Mouse (Mus musculus): ENCODE results near the gene Arhgap6. TPM values are rescaled to one million over a fixed set of nuclear protein-coding genes. Genes with fewer than 3 reads are reported as not detected.

Gene Arhgap6
- polyA plus RNA-seq, 1 experiment, result 3.0 TPM

- no peak for TF ChIP-seq CTCF (IDR thresholded peaks at IDR 0.05; ENCODE audit: extremely low read depth, insufficient read depth, insufficient read length, insufficient replicate concordance)
- no peak for TF ChIP-seq POLR2A (IDR thresholded peaks at IDR 0.05; ENCODE audit: low read depth, low read length)
- no peak for DNase-seq (ENCODE audit: low read depth in 1 of 2, low spot score in 2 of 2)
- no peaks in the 10 kb centered on the region for H3K36me3 ChIP-seq (ENCODE audit: control insufficient read depth, insufficient read depth, low read length)
- no peak overlapping the region for H3K4me3 ChIP-seq (ENCODE audit: extremely low read depth, insufficient read depth, insufficient read length)
- H3K27me3 ChIP-seq (ENCODE audit: control insufficient read depth, insufficient read depth, low read length), result no peaks in the 10 kb centered on the region
- no peak overlapping the region for H3K27ac ChIP-seq (ENCODE audit: insufficient read depth, low read length)
- WGBS, result 33% methylated on average over 4 of the region's 4 CpGs
- no peaks in the 10 kb centered on the region for H3K4me1 ChIP-seq (ENCODE audit: control insufficient read depth, insufficient read depth, insufficient read length)
These were observed 242.5 kb downstream of the Arhgap6 start for GRCm38 (mm10) chrX:169037401-169037800.

DNA sequence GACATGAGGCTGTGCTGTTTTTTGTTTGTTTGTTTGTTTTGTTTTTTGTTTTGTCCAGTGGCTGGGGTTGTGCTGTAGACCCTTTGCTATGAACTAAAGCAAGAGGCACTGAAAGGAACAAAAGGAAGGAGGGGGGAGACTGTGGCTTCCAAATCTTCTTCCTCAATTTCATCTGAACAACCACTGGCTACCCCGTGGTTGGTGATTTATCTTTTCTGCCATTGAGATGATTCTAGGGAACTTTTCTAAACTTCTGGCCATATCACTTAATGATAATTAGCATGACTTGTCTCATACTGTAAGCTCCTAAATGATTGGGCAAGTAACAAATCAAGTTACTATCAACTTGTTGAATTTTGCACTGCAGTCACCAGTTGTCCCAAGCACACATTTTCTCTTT is 249.0 kb downstream of the Arhgap6 start:
- no peaks in the 10 kb centered on the region for H3K27me3 ChIP-seq (ENCODE audit: control insufficient read depth, insufficient read depth, low read length)
- no peak for DNase-seq (ENCODE audit: low read depth in 1 of 2, low spot score in 2 of 2)
- H3K36me3 ChIP-seq (ENCODE audit: control insufficient read depth, insufficient read depth, low read length), result no peaks in the 10 kb centered on the region
- WGBS, result 15% methylated on average over 1 of the region's 1 CpGs
- TF ChIP-seq POLR2A (IDR thresholded peaks at IDR 0.05; ENCODE audit: low read depth, low read length) (no peak), CTCF (IDR thresholded peaks at IDR 0.05; ENCODE audit: extremely low read depth, insufficient read depth, insufficient read length, insufficient replicate concordance) (no peak)
- H3K4me3 ChIP-seq (ENCODE audit: extremely low read depth, insufficient read depth, insufficient read length), result no peak overlapping the region
- no peak overlapping the region for H3K27ac ChIP-seq (ENCODE audit: insufficient read depth, low read length)
- no peaks in the 10 kb centered on the region for H3K4me1 ChIP-seq (ENCODE audit: control insufficient read depth, insufficient read depth, insufficient read length)

DNA sequence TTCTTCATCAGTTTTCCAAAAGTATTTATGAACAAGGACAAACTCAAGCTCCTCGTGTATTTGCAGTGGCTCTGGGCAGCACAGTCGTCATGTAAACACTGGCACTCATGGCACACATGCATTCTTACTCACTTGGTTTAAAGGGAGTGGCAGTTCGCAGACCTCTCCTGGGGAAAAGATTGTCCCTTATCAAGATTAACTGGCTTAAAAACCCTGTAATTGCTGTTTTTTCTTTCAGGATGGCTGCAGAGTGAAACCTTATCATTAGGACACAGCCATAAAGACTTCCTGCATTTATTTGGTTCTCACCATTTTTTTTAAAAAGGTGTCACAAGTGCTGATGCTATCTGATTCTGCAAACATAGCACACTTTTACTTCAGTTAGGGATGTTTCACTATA is 252.7 kb downstream of the Arhgap6 start:
- H3K4me3 ChIP-seq (ENCODE audit: extremely low read depth, insufficient read depth, insufficient read length), result no peak overlapping the region
- no peaks in the 10 kb centered on the region for H3K27me3 ChIP-seq (ENCODE audit: control insufficient read depth, insufficient read depth, low read length)
- WGBS, result 67% methylated on average over 3 of the region's 3 CpGs
- no peak overlapping the region for H3K27ac ChIP-seq (ENCODE audit: insufficient read depth, low read length)
- H3K4me1 ChIP-seq (ENCODE audit: control insufficient read depth, insufficient read depth, insufficient read length), result no peaks in the 10 kb centered on the region
- H3K36me3 ChIP-seq (ENCODE audit: control insufficient read depth, insufficient read depth, low read length), result no peaks in the 10 kb centered on the region
- TF ChIP-seq POLR2A (IDR thresholded peaks at IDR 0.05; ENCODE audit: low read depth, low read length) (no peak), CTCF (IDR thresholded peaks at IDR 0.05; ENCODE audit: extremely low read depth, insufficient read depth, insufficient read length, insufficient replicate concordance) (no peak)
- no peak for DNase-seq (ENCODE audit: low read depth in 1 of 2, low spot score in 2 of 2)

GRCm38 (mm10) chrX:169049550-169049949 is 254.7 kb downstream of the Arhgap6 start:
- Histone ChIP-seq H3K36me3 (ENCODE audit: control insufficient read depth, insufficient read depth, low read length) (no peaks in the 10 kb centered on the region), H3K4me1 (ENCODE audit: control insufficient read depth, insufficient read depth, insufficient read length) (no peaks in the 10 kb centered on the region), H3K4me3 (ENCODE audit: extremely low read depth, insufficient read depth, insufficient read length) (no peak overlapping the region), H3K27ac (ENCODE audit: insufficient read depth, low read length) (no peak overlapping the region), H3K27me3 (ENCODE audit: control insufficient read depth, insufficient read depth, low read length) (no peaks in the 10 kb centered on the region)
- no peak for DNase-seq (ENCODE audit: low read depth in 1 of 2, low spot score in 2 of 2)
- no peak for TF ChIP-seq CTCF (IDR thresholded peaks at IDR 0.05; ENCODE audit: extremely low read depth, insufficient read depth, insufficient read length, insufficient replicate concordance)
- no peak for TF ChIP-seq POLR2A (IDR thresholded peaks at IDR 0.05; ENCODE audit: low read depth, low read length)

DNA sequence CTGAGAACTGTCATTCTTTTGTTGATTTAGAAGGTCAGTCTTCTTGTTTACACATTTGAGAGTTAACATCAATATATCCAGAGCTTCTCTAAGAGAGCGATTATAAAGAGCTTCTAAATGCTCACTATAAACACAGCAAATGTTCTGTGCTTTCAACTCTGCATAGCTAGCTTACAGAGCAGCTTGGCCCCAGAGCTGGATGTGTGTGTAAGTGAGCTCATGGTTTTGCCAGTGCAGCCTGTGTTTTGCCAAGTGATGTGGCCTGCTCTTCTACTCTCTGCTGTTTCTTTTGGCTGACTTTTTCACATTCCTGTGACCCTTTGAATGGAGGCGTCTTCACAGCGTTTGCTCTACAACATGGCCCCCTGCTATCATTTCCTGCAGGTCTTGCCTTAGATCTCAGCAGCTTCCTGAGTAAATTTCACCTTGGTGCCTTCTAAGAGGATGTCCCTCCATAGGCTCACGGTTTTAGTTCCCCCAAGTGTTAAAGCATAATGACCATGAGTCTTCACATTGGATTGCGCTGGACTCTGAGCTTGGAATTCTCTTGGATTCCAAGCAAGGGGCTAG is 259.1 kb downstream of the Arhgap6 start:
- TF ChIP-seq CTCF (IDR thresholded peaks at IDR 0.05; ENCODE audit: extremely low read depth, insufficient read depth, insufficient read length, insufficient replicate concordance) (no peak), POLR2A (IDR thresholded peaks at IDR 0.05; ENCODE audit: low read depth, low read length) (no peak)
- WGBS, result 62% methylated on average over 5 of the region's 5 CpGs
- H3K27me3 ChIP-seq (ENCODE audit: control insufficient read depth, insufficient read depth, low read length), result no peaks in the 10 kb centered on the region
- no peak for DNase-seq (ENCODE audit: low read depth in 1 of 2, low spot score in 2 of 2)
- no peaks in the 10 kb centered on the region for H3K4me1 ChIP-seq (ENCODE audit: control insufficient read depth, insufficient read depth, insufficient read length)
- H3K4me3 ChIP-seq (ENCODE audit: extremely low read depth, insufficient read depth, insufficient read length), result no peak overlapping the region
- no peak overlapping the region for H3K27ac ChIP-seq (ENCODE audit: insufficient read depth, low read length)
- H3K36me3 ChIP-seq (ENCODE audit: control insufficient read depth, insufficient read depth, low read length), result no peaks in the 10 kb centered on the region

- Histone ChIP-seq H3K27me3 (ENCODE audit: control insufficient read depth, insufficient read depth, low read length) (no peaks in the 10 kb centered on the region), H3K4me3 (ENCODE audit: extremely low read depth, insufficient read depth, insufficient read length) (no peak overlapping the region), H3K36me3 (ENCODE audit: control insufficient read depth, insufficient read depth, low read length) (no peaks in the 10 kb centered on the region), H3K27ac (ENCODE audit: insufficient read depth, low read length) (no peak overlapping the region), H3K4me1 (ENCODE audit: control insufficient read depth, insufficient read depth, insufficient read length) (no peaks in the 10 kb centered on the region)
- no peak for TF ChIP-seq POLR2A (IDR thresholded peaks at IDR 0.05; ENCODE audit: low read depth, low read length)
- TF ChIP-seq CTCF (IDR thresholded peaks at IDR 0.05; ENCODE audit: extremely low read depth, insufficient read depth, insufficient read length, insufficient replicate concordance), result no peak
- no peak for DNase-seq (ENCODE audit: low read depth in 1 of 2, low spot score in 2 of 2)
These were observed 267.7 kb downstream of the Arhgap6 start for GRCm38 (mm10) chrX:169062555-169062954.

GRCm38 (mm10) chrX:169065298-169065697 is 270.4 kb downstream of the Arhgap6 start:
- H3K27me3 ChIP-seq (ENCODE audit: control insufficient read depth, insufficient read depth, low read length), result no peaks in the 10 kb centered on the region
- no peak overlapping the region for H3K27ac ChIP-seq (ENCODE audit: insufficient read depth, low read length)
- H3K4me3 ChIP-seq (ENCODE audit: extremely low read depth, insufficient read depth, insufficient read length), result no peak overlapping the region
- TF ChIP-seq POLR2A (IDR thresholded peaks at IDR 0.05; ENCODE audit: low read depth, low read length) (no peak), CTCF (IDR thresholded peaks at IDR 0.05; ENCODE audit: extremely low read depth, insufficient read depth, insufficient read length, insufficient replicate concordance) (no peak)
- H3K4me1 ChIP-seq (ENCODE audit: control insufficient read depth, insufficient read depth, insufficient read length), result no peaks in the 10 kb centered on the region
- H3K36me3 ChIP-seq (ENCODE audit: control insufficient read depth, insufficient read depth, low read length), result no peaks in the 10 kb centered on the region
- 80% methylated on average over 3 of the region's 3 CpGs for WGBS
- DNase-seq (ENCODE audit: low read depth in 1 of 2, low spot score in 2 of 2), result no peak
